Mouse (Mus musculus): ENCODE measurements at regions not wholly inside any gene's neighbourhood (a gene's known extent, or its start where the extent isn't known, plus 50 kb on each side); places are given as distances from the start of the nearest gene placed in this dataset.
A peak's percentile ranks its signal among the peaks of the same experiment; 100 is the strongest.
"Not testable (repeated sequence)": the region's sequence is repeated elsewhere in the genome, so short reads cannot be mapped to it uniquely, and the experiment has no call there.

DNA sequence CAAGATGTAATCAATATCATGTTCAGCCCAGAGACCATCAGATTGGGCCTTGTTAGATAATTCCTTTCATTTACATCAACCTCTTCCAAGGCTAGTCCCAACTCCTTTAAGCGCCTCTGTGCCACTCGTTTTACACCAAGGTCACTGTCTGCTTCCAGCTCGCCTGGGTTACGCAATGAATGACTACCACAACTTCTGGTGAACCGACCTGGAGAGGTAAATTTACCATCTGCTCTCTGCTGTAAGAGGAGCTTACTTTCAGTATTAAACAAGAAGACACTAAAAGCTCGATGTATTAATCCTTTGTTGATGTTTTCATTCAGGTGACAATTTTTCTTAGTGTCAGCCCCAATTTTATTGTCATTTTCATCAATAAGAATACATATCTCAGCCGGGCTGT lies 51.7 kb upstream of the Fam174b start:
- DNase-seq, result no peak

DNA sequence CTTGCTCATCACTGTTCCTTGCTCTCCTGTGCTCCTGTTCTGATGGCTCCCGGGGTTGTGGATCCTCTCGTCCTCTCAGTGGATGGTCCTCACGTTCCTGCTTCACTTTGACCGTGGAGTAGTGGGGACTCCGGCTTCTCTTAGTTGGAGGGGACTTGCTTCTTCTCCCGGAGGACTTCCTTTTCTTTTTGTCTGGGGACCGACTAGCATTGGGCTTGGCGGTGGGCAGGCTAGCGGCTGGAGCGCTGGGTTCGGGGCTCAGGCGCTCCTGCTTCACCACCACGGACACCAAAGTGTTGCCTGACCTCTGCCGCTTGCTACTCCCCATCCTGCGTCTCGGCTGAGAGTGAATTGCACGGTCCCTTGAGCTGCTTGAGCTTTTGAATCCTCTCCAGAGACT lies 53.9 kb upstream of the Fam174b start:
- not testable (repeated sequence) for DNase-seq

DNA sequence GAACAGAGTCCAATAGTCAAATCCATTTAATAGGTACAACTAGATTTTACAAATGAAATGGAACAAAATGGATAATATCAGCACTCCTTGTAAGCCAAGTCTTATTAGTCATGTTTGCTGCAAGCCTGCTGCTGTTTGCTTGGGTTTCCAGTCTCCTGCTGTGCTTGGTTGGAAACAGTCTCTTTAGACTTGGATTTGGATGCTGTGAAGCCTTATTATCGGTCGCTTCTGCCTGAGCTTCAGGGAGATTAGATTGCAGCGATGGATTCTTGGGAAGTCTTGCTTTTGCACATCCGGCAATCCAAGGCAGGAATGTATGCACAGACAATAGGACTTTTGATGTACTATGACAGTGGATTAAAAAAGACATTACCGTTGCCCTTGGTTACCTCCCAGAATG lies 57.3 kb upstream of the Fam174b start:
- DNase-seq, result no peak

DNA sequence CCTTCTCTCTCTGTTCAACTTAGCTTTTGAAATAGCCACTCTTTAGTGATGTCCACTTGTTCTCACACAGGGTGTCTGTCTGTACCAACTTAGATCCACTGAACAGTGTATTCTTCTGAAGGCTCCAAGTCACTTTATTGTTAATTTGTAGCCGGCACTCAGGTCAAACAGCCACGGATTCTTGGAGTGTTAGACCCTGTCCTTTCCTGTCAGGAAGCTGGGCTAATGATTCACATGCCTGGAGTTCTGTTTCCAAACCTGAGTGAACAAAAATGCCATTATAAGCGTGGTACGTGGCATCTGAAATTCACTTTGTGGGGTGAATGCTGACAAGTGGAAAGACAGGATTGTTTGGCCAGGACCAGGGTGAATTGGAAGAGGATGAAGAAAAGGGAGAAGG lies 69.5 kb upstream of the Fam174b start:
- DNase-seq, result no peak

DNA sequence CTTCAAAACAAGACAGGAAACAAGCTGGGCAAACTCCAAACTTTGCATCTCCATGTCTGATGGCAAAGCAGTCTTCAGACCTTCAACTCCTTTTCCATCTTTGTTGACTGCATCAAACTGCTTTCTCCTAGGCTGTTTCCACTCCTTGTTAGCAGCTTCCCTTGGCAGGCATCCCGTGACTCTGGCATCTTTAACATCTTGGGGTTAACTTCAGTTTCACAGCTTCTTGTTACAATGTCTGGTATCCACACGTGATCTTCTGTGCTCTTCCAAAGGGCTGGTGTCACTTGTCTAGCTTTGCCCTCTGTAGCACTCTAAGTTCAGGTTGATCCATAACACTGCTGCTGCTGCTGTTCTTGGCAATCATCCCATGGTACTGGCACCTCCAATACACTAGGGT lies 71.3 kb upstream of the Fam174b start:
- DNase-seq, result no peak

DNA sequence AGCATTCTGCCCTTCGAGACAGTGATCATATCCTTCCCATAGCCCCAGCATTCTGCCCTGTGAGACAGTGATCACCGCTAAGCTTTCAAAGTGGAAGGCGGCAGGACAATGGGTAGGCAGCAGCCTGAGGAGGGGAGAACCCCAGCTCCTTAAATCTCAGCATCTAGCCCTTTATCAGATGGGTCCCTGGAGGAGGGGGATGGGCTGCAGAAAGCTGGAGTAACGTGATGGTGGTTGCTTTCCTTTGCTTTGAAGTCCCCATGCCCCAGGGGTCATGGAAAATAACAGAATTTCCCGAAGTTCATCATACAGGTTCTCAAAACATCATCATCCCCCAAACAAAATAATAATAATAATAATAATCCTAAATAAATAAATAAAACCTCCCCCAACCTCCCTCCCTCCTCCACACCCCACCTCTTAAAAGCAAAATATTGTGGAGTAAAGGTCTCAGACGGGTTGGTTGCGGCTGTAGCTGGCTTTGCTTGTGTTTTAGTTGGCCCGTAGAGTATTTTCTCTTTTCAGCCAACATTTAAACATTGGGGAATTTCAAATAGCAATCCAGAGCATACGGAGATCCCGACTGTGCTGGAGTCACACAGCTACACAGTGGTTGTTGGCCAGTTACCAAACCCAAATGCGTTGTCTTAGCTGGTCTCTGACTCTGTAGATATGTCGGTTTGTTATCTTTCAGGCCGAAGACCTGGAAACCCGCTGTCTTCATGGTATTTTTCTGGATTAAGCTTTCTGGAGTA lies 73.0 kb upstream of the Fam174b start:
- peak; percentile 43 for DNase-seq

DNA sequence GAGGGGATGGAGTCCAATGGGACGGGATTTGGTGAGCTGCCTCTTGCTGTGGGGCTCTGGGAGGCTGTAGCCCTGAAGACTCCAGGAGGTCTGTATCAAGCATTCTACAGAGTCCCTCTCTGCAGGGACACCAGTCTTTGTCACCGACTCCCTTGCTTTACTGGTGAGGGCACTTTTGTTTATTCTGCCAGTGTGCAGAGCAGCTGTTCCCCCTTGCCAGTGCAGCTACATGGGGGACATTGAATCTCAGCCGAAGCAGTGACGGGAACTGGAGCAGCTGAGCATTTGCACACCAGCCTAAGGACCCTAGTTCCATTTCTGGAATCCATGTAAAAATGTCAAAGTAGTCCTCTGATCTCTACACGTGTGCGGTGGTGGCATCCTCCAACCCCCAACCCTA lies 75.1 kb upstream of the Fam174b start:
- no peak for DNase-seq

DNA sequence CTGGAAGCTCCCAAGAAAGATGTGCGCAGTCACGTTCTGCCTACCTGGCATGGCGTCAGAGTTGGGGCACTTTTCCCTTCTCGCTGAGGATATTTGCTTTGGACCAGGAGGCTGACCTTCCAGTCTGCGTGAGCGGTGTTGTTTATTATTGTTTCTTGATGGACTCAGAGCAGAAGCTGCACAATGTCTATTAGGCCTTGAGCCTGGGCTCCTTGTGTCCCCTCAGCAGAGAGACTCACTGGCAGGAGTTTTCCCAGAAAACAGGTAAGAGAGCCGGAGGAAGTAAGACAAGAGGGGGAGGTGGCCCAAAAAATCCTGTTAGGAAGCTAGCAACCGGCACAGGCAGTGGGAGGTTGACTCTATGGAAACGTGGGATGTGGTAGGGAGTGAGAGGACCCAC lies 77.6 kb upstream of the Fam174b start:
- DNase-seq, result no peak

DNA sequence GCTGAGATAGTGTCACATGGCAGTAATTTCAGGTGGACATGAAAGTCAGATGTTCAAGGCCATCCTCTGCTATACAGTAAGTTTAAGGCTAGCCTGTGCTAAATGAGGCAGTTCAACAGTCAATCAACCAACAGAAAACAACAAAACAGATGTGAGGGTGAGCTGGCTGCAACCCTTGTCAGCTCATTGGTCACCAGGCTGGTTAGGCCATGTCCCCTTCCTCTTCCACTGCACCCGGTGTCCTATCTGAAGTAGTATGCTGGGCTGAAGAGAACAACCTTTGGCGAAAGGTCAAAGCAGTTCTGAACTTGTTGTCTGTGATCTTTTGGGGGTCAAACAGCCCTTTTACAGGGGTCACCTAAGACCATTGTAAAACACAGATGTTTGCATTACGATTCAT lies 78.2 kb upstream of the Fam174b start:
- no peak for DNase-seq

DNA sequence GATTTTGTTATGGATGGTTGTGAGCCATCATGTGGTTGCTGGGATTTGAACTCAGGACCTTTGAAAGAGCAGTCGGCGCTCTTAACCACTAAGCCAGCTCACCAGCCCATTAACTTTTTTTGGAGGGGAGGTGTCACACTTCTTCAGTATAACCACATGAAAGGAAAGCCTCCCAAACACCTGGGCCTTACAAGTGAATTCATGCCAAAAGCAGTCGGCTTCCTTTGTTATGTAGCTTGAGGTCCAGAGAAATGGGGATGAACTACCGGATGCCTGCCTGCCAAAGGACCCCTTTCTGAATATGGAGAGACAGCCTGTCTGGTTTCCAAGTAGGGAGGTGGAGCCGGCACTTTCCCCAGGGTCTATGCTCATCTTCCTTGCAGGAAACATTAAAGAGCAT lies 80.6 kb upstream of the Fam174b start:
- DNase-seq, result no peak

DNA sequence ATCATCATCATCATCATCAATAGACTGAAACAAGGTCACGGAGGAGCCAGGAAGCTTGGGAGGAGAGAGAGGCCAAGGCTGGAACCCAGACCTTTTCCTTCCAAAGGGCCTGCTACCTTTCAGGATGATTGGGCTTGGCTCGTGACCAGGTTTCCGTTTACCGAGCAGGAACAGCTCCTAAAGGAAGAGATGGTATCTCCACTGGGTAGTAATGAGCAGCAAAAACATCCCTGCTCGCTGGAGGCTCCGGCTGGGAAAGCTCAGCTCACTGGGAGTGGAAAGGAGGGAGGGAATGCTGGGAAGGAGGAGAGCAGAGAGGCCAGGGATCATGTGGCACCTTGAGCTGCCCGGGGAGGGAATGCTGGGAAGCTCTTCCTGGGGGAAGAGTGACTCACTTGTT lies 82.8 kb upstream of the Fam174b start:
- DNase-seq, result peak; percentile 32

DNA sequence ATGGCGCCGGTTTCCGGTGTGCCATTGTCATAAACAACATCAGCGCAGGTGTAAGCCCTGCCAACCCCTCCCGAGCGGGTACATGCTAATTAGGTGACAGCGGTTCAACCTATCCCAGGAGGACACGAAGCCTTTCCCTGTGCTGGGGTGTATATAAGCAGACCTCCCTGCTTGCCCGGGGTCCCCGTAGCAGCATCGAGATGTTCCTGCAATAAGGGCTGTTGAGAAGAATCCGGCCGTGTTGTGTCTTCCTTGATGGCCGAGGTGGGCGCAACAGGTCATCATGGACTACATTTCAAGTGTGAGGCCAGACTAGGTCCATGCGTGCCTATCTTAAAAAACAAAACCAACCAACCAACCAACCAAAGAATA lies 83.7 kb upstream of the Fam174b start:
- DNase-seq, result not testable (repeated sequence)

DNA sequence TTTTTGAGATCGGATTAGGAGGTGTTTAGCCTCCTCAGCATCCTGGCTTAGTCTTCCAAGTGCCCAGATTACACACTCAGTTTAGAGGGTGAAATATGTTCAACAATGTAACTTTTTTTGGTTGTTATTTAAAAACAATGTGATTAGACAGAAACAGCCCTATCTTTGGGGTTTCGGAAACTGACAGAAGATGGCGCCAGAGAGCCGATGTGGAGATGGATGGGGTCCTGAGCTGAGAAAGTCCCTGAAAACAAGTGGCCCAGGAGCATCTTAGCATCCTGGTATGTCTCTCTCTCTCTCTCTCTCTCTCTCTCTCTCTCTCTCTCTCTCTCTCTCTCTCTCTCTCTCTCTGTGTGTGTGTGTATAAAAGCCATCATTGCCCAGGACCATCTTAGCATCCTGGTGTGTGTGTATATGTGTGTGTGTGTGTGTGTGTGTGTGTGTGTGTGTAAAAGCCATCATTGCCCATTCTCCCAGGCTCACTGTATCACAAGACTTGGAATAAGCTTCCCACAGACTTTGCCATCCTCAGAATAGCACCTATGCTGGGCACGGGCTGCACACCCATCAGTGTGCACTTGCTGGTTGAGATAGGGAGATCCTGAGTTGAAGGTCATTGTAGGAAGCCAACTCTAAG lies 84.2 kb upstream of the Fam174b start:
- peak; percentile 84 for DNase-seq

DNA sequence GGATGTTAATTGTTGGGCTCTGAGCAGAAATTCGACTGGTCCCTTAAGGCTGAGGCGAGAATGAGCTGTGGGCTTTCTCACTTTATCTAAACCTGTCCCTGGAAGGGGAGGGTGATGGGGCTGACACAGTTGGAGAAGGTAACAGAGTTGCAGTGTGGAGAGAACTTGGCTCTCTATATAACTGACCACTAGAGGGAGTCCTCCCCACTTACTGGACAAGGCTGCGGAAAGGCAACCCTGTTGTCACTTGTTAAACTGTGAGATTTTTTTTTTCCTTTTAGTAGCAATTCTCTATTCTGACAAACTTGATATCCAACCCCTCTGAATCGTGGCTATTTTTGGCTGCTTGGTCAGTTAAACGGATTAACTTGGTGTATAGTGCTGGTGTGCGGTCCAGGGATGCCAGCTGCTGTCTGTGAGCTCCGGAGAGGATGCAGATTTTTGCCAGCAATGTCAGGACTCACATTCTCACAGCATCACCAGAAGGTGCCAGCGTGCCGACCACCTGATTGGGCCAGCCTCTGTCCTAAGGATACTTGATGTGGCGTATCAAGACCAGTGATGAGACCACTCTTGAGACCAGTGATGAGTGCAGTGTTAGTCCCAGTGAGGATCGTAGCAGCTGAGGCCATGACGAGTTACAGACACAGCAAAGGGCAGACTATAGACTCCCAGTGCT lies 85.8 kb upstream of the Fam174b start:
- DNase-seq, result peak; percentile 49

DNA sequence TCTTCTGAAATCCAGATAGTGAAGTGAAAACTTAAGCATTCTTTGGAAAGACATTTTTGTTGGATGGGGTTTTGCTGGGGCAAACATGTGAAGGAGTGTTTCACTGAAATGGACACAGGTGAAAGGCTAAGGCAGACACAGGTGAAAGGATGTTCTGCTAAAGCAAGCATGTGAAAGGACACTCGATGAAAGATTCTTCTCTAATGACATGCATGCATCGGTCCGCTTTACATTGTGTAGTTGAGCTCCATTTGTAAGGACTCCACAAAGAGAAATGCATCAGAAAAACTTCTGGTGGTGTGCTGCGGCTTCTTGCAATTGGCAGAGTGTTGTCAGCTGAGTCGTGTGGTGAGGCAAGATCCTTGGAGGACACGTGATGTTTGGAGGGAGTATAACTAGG lies 89.2 kb upstream of the Fam174b start:
- no peak for DNase-seq

DNA sequence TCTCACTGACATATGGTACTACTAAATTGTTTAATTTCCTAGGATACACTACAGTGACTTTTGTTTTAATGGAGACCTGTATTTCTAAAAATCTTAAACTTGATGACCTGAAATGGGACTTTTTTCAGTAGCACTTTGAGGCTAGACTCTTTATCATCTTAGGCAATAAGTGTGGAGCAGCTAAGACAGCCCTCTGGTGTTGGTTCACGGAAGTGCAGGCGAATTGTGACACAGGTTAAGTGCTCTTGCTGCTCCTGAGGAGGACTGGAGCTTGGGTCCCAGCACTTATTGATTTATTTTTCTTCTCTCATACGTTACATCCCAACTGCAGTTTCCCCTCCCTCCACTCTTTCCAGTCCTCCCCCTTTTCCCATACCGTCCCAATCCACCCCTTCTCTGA lies 92.1 kb upstream of the Fam174b start:
- DNase-seq, result peak; percentile 91

DNA sequence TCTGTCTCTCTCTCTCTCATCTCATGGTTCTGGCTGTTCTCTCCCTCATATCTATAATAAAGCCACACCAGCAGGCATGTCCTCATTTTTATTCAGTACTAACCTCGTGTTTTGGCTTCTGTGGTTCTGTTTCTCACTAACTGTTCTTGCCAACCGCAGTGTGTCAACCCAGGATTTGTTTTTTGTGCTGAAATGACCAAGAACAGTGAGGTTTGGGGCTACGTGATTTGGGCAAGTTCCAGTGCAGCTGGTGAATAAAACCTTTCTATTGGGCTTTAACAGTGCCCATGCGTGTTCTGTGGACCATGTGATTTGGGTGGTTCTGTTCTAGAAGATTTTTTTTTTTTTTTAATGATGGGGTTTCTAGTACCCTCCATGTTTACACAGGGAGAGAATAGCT lies 93.0 kb upstream of the Fam174b start:
- DNase-seq, result no peak

DNA sequence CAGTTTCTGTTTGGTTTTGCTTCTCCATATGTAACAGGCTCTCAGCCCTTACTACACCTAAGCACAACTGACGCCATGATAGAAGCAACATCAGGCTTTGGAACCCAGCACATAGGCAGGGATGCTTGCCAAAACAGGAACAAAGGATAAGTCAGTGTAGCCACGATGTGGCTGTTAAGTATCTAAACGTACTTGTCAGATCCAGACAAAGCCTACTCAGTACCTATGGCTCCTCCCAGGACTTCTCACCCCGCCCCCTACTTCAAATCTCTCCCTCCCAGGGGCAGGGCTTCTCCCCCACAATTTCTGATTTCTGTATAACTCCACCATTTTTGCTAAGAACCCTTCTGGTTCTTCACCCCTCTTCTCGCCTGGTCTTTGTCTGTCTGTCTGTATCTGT lies 93.4 kb upstream of the Fam174b start:
- DNase-seq, result no peak

DNA sequence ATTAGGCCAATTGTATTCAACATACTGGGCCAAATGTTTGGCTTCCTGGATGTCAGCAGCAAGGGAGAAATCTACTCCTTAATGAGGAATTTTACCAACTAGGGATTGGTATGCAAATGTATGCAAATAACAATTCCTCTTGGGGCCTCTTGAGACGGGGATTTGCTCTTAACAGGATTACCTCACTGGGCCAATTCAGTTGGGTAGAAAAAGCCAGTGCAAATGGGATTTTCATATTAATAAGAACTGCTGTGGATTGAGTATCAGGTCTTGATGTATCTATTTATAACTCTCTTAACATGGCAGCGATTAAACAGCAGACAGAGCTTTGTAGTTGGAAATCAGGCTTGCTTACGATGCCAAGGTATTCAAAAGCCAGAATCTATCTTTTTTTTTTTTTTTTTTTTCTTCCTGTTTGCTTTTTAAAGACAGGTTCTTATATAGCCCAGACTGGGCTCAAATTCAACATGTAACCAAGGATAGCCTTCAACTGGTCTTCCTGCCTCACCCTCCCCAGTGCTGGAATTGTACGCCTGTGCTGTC lies 95.7 kb upstream of the Fam174b start:
- DNase-seq, result no peak

DNA sequence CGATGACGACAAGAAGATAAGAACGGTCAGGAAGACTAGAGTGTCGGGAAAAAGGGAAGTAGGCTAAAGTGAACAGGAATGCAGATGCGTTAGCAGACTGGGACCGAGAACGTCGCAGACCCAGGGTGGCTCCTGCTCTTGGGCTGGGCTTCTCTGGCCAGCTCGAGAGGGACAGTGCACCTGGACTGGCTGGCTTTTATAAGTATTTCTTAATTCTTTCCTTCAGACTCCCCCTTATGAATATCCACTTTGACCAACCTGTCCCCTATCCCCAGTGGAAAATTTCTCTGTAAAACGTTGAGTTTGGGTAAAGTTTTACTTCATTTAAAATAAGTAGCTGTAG lies 96.1 kb upstream of the Fam174b start:
- DNase-seq, result no peak

DNA sequence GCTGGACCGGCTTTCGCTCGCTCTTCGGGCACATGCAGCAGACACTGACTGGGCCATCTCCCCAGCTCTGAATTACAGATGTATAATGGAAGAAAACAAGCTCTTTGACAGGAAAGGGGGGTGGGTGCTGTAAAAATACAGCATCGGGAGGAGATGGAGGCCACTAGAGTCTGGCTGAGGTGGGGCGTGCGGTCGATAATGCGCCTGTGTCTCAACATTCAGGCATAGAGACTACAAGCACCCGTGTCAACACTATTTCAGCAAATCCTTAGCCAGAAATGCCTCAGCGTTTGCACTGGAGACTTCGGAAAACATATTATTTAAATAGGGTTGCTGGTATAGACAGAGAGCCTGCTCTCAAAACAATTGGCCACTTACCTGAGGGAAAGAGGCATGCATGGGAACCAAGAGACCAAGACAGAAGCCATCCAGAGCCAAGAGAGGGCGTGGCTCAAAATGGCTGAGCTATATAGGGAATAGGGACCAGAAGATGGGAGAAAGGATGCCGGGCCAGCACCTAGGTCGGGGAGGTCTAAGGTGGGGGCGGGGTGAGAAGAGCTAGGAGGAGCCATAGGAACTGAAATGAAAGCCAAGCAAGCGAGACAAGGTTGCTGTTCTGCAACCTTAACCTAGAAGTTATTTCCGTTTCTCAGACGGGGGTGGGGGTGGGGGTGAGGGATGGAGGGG lies 96.7 kb upstream of the Fam174b start:
- DNase-seq, result no peak

DNA sequence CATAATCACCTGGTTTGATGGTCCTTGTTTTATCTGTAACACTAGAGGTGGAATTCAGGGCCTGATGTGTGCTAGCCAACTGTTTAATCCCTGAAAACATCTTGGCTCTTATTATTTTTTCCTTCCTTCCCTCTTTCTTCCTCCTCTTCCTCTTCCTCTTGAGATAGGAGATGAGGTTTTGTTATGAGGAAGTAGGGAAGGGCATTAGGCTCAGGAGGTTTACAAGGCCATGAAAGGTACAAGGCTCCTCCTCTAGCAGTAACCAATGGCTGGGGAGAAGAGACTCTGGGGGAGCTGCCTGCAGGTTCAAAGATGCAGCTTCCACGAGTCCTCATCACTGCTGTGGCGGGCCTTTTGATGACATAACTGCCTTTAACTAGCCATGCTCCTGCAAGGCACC lies 98.6 kb upstream of the Chd2 start:
- no peak for DNase-seq

DNA sequence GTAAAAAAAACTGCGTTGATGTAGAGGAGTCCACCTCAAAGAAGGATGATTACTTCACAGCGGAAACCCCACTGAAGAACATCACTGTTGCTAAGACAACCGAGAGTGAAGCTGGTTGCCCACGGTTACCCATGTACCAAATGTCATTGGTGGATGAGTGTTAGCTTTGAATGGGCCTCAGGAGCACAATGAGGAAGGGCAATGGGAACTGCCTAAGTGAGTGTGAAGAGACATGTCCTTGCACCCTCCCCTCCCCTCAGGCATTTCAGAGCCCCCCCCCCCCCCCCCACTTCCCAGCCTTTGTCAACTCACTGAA lies 96.1 kb upstream of the Chd2 start:
- DNase-seq, result no peak
